Mouse (Mus musculus): Measurements from ENCODE around the gene Sema3a. TPM values are rescaled to one million over a fixed set of nuclear protein-coding genes. Genes with fewer than 3 reads are reported as not detected.

Gene Sema3a
- polyA plus RNA-seq, 1 experiment, result 0.24 TPM

DNA sequence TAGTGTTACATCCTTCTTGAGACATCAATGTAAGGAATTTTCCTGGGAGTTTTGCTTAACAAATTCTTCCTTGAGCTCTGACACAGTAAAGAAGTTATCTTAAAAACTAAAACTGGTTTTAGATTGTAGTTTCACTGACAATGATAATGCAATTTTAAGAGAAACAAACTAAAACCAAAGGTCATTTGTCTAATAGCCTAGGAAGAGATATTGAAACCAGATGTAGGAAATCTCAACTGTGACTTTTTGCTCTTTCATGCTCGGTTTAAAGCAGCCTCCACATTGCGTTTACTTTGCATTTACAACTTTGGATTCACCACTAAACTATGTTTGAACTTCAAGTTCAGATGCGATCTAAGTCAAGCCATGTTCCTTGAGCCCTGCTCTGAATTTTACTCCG is 982 bp downstream of the Sema3a start:
- no peaks in the 10 kb centered on the region for H3K27me3 ChIP-seq (ENCODE audit: control insufficient read depth, insufficient read depth, low read length, poor library complexity, severe bottlenecking)
- no peak overlapping the region for H3K4me3 ChIP-seq (ENCODE audit: low read depth, low read length)
- no peak overlapping the region for H3K9ac ChIP-seq (ENCODE audit: low read depth, poor library complexity, severe bottlenecking)
- no peaks in the 10 kb centered on the region for H3K36me3 ChIP-seq (ENCODE audit: control insufficient read depth, insufficient read depth, low read length, poor library complexity, severe bottlenecking)
- no peaks in the 10 kb centered on the region for H3K9me3 ChIP-seq (replicated peaks; ENCODE audit: control insufficient read depth, insufficient read depth, low read length, poor library complexity, severe bottlenecking)
- TF ChIP-seq CTCF (IDR thresholded peaks at IDR 0.05; ENCODE audit: low read depth, low read length), result no peak
- TF ChIP-seq EP300 (IDR thresholded peaks at IDR 0.05; ENCODE audit: insufficient read depth, low read depth, low read length), result no peak
- TF ChIP-seq POLR2A (IDR thresholded peaks at IDR 0.05; ENCODE audit: insufficient read depth, low read length), result no peak
- H3K4me1 ChIP-seq (ENCODE audit: control insufficient read depth, insufficient read depth, low read length), result no peaks in the 10 kb centered on the region
- H3K27ac ChIP-seq (ENCODE audit: insufficient read depth, low read length), result no peak overlapping the region

DNA sequence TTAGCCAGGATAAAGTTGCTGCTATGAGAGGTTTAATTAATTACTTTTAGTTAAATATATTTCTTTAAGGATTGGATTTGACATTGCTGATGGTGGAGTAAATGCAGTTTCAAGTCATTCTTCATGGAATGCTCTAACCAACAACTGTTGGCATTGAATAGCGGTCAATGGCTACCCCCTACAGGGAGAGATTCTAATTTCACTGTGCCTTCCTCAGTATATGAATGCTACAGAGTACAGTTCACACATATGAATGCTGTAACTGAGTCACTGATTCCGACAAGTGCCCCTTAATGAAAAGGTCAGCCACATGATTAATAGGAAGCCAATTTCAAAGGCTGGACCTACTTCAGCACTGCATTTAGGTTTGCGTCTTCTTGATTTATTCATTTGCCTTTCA is 1.9 kb downstream of the Sema3a start:
- H3K4me1 ChIP-seq (ENCODE audit: control insufficient read depth, insufficient read depth, low read length), result no peaks in the 10 kb centered on the region
- TF ChIP-seq EP300 (IDR thresholded peaks at IDR 0.05; ENCODE audit: insufficient read depth, low read depth, low read length) (no peak), POLR2A (IDR thresholded peaks at IDR 0.05; ENCODE audit: insufficient read depth, low read length) (no peak), CTCF (IDR thresholded peaks at IDR 0.05; ENCODE audit: low read depth, low read length) (no peak)
- no peaks in the 10 kb centered on the region for H3K36me3 ChIP-seq (ENCODE audit: control insufficient read depth, insufficient read depth, low read length, poor library complexity, severe bottlenecking)
- H3K27me3 ChIP-seq (ENCODE audit: control insufficient read depth, insufficient read depth, low read length, poor library complexity, severe bottlenecking), result no peaks in the 10 kb centered on the region
- no peak overlapping the region for H3K27ac ChIP-seq (ENCODE audit: insufficient read depth, low read length)
- no peak overlapping the region for H3K9ac ChIP-seq (ENCODE audit: low read depth, poor library complexity, severe bottlenecking)
- H3K9me3 ChIP-seq (replicated peaks; ENCODE audit: control insufficient read depth, insufficient read depth, low read length, poor library complexity, severe bottlenecking), result no peaks in the 10 kb centered on the region
- no peak overlapping the region for H3K4me3 ChIP-seq (ENCODE audit: low read depth, low read length)

DNA sequence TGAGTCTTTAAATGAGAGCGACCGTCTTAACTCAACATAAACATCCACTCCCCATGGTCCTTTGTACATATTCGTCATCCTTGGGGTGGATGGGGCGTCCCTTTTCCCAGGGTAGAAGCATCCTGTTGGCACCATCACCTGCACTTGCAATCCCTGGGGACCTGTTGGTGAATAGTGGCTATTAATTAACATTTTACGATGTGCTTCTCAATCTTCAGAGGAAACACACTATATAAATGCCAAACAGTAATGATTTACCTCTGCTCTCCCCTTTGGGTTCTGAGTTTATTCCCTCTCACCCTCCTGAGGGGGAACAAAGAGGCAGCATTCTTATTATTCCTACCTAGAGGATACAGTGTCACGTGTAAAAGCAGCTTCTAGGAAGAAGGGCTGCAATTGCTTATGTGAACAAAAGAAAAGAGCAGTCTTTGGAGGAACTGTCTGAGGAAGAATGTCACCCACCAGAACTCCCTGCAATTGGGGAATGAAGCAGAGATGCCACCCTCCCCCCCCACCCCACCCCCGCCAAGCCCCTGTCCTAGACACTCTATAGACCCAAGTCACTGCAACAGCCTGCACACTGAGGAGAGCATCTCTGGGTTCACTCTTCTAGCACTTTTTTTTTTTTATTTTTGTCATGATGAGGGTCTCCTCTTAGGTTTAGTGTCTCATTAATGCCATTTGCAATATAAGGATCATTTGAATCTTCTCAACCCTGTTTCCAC is 19.7 kb downstream of the Sema3a start:
- TF ChIP-seq CTCF (IDR thresholded peaks at IDR 0.05; ENCODE audit: low read depth, low read length) (no peak), POLR2A (IDR thresholded peaks at IDR 0.05; ENCODE audit: insufficient read depth, low read length) (no peak), EP300 (IDR thresholded peaks at IDR 0.05; ENCODE audit: insufficient read depth, low read depth, low read length) (no peak)
- H3K36me3 ChIP-seq (ENCODE audit: control insufficient read depth, insufficient read depth, low read length, poor library complexity, severe bottlenecking), result no peaks in the 10 kb centered on the region
- H3K4me1 ChIP-seq (ENCODE audit: control insufficient read depth, insufficient read depth, low read length), result no peaks in the 10 kb centered on the region
- H3K27me3 ChIP-seq (ENCODE audit: control insufficient read depth, insufficient read depth, low read length, poor library complexity, severe bottlenecking), result no peaks in the 10 kb centered on the region
- no peak overlapping the region for H3K9ac ChIP-seq (ENCODE audit: low read depth, poor library complexity, severe bottlenecking)
- no peak overlapping the region for H3K4me3 ChIP-seq (ENCODE audit: low read depth, low read length)
- H3K9me3 ChIP-seq (replicated peaks; ENCODE audit: control insufficient read depth, insufficient read depth, low read length, poor library complexity, severe bottlenecking), result no peaks in the 10 kb centered on the region
- H3K27ac ChIP-seq (ENCODE audit: insufficient read depth, low read length), result no peak overlapping the region

DNA sequence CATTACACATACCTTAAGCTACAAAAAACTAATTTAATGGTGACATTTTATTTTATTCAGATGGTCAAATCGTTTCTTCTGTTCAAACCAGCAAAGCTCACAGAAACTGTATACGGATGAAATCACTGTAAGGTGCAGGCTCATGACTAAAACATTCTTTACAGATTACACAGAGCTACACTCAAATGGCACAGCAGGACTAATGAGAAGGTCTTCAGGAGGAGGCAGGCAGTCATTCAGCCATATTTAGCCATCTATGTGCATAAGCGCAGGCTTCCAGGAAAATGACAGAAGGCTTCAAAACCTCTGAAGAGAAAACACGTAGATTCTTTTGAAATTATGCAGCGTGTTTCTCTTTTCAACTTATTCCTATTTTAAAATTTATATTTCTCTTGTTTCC is 24.7 kb downstream of the Sema3a start:
- no peak overlapping the region for H3K9ac ChIP-seq (ENCODE audit: low read depth, poor library complexity, severe bottlenecking)
- H3K36me3 ChIP-seq (ENCODE audit: control insufficient read depth, insufficient read depth, low read length, poor library complexity, severe bottlenecking), result no peaks in the 10 kb centered on the region
- TF ChIP-seq EP300 (IDR thresholded peaks at IDR 0.05; ENCODE audit: insufficient read depth, low read depth, low read length), result no peak
- TF ChIP-seq CTCF (IDR thresholded peaks at IDR 0.05; ENCODE audit: low read depth, low read length), result no peak
- TF ChIP-seq POLR2A (IDR thresholded peaks at IDR 0.05; ENCODE audit: insufficient read depth, low read length), result no peak

DNA sequence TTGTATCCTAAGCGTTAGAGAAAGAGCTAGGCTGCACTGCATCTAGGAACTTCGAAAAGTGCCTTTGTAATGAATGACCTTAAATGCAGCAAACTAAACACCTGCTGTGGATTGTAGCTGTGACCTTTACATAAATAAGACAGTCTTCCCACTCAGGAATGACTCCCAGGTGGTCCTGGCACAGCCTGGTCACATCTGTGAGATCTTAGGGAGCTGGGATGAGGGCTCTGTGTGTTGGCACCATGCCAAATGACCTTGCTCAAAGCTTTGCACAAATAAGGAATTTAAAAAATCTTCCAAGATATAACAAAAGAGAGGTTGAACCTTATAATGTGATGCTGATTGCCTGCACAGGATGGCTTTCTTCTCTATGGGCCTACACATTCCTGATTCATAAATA is 25.8 kb downstream of the Sema3a start:
- no peaks in the 10 kb centered on the region for H3K4me1 ChIP-seq (ENCODE audit: control insufficient read depth, insufficient read depth, low read length)
- TF ChIP-seq CTCF (IDR thresholded peaks at IDR 0.05; ENCODE audit: low read depth, low read length) (no peak), POLR2A (IDR thresholded peaks at IDR 0.05; ENCODE audit: insufficient read depth, low read length) (no peak)
- H3K27ac ChIP-seq (ENCODE audit: insufficient read depth, low read length), result no peak overlapping the region
- H3K27me3 ChIP-seq (ENCODE audit: control insufficient read depth, insufficient read depth, low read length, poor library complexity, severe bottlenecking), result no peaks in the 10 kb centered on the region
- no peaks in the 10 kb centered on the region for H3K36me3 ChIP-seq (ENCODE audit: control insufficient read depth, insufficient read depth, low read length, poor library complexity, severe bottlenecking)
- H3K4me3 ChIP-seq (ENCODE audit: low read depth, low read length), result no peak overlapping the region
- no peak overlapping the region for H3K9ac ChIP-seq (ENCODE audit: low read depth, poor library complexity, severe bottlenecking)
- no peaks in the 10 kb centered on the region for H3K9me3 ChIP-seq (replicated peaks; ENCODE audit: control insufficient read depth, insufficient read depth, low read length, poor library complexity, severe bottlenecking)

More for the DNA sequence above, 24.7 kb downstream of the Sema3a start:
- Histone ChIP-seq H3K4me1 (ENCODE audit: control insufficient read depth, insufficient read depth, low read length) (no peaks in the 10 kb centered on the region), H3K9me3 (replicated peaks; ENCODE audit: control insufficient read depth, insufficient read depth, low read length, poor library complexity, severe bottlenecking) (no peaks in the 10 kb centered on the region), H3K4me3 (ENCODE audit: low read depth, low read length) (no peak overlapping the region), H3K27ac (ENCODE audit: insufficient read depth, low read length) (no peak overlapping the region), H3K27me3 (ENCODE audit: control insufficient read depth, insufficient read depth, low read length, poor library complexity, severe bottlenecking) (no peaks in the 10 kb centered on the region)

DNA sequence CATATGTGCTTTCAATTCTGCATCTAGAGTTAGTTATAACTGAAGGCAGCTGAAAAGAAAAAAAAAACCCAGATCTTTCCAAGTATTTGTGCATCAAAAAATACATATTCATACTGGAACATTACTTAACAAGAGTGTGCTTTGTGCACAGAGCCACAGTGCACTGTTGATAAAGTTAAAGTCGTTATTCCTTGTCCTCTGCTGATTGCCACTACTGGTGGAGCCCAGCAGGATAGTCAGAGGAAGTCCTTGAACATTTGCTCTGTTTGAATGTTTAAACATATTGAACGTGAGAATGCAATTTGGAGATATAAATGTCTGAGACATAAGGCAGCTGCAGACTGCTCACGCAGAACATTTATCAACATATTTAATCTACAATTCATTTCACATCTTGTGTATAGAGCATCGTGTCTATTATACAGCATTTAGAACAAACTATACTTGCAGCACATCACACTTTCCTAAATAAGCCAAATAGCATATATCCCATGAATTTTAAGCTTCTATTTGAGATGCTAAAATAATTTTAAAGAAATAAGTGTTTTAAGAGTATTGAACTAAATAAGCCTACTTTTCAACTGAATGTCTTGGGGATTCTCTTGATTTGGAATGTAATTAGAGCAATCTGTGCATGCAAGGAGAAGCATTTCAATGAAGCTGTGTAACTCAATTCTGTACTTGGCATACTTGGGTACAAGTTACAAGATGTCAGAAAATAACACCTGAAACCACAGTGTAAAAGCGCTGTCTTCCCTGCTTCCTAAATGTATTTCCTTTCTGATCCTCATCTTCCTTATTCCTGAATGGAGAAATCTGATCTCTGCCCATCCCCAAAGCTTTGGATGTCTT is 32.8 kb downstream of the Sema3a start:
- TF ChIP-seq POLR2A (IDR thresholded peaks at IDR 0.05; ENCODE audit: insufficient read depth, low read length) (no peak), EP300 (IDR thresholded peaks at IDR 0.05; ENCODE audit: insufficient read depth, low read depth, low read length) (no peak), CTCF (IDR thresholded peaks at IDR 0.05; ENCODE audit: low read depth, low read length) (no peak)
- no peaks in the 10 kb centered on the region for H3K36me3 ChIP-seq (ENCODE audit: control insufficient read depth, insufficient read depth, low read length, poor library complexity, severe bottlenecking)
- H3K27ac ChIP-seq (ENCODE audit: insufficient read depth, low read length), result no peak overlapping the region

More for the DNA sequence above, 32.8 kb downstream of the Sema3a start:
- Histone ChIP-seq H3K9me3 (replicated peaks; ENCODE audit: control insufficient read depth, insufficient read depth, low read length, poor library complexity, severe bottlenecking) (no peaks in the 10 kb centered on the region), H3K27me3 (ENCODE audit: control insufficient read depth, insufficient read depth, low read length, poor library complexity, severe bottlenecking) (no peaks in the 10 kb centered on the region), H3K4me1 (ENCODE audit: control insufficient read depth, insufficient read depth, low read length) (no peaks in the 10 kb centered on the region), H3K9ac (ENCODE audit: low read depth, poor library complexity, severe bottlenecking) (no peak overlapping the region), H3K4me3 (ENCODE audit: low read depth, low read length) (no peak overlapping the region)

Measured in ES-Bruce4 (cell line).